Mouse (Mus musculus) thymus, adult 2 months (tissue): ENCODE measurements at regions not wholly inside any gene's neighbourhood (a gene's known extent, or its start where the extent isn't known, plus 50 kb on each side); places are given as distances from the start of the nearest gene placed in this dataset.

Source experiments
- CTCF ChIP-seq: fragments of 200-500 bp; IDR thresholded peaks from 2 replicates; pipeline ENCODE4 v1.5.1; 2012; ENCODE audit warnings: mild to moderate bottlenecking, control low read depth, low read length, moderate library complexity, borderline replicate concordance; ENCODE audit not compliant: control insufficient read depth, poor library complexity, insufficient read depth; ENCODE audit errors: extremely low read depth
- POLR2A ChIP-seq: fragments of 200-500 bp; IDR thresholded peaks from 2 replicates; pipeline ENCODE4 v1.6.1; 2012; ENCODE audit warnings: mild to moderate bottlenecking, low read length, control low read depth, moderate library complexity; ENCODE audit not compliant: control insufficient read depth, poor library complexity, insufficient read depth; ENCODE audit errors: extremely low read depth

GRCm38 (mm10) chr7:68975956-68976355 is 226.9 kb upstream of the Arrdc4 start:
- TF ChIP-seq CTCF (no peak), POLR2A (no peak)
